Mouse (Mus musculus): ENCODE measurements around the gene Ugt1a6a. TPM values are rescaled to one million over a fixed set of nuclear protein-coding genes. Genes with fewer than 3 reads are reported as not detected.

The Ugt1a6a gene
- total and polyA plus RNA-seq, 3 experiments: not detected

GRCm38 (mm10) chr1:88238771-88239170 lies 104.2 kb downstream of the Ugt1a6a start:
- H3K27ac ChIP-seq (ENCODE audit: control insufficient read depth, low read depth, low read length): no peak overlapping the region
- no peak for TF ChIP-seq ZMIZ1 (IDR thresholded peaks at IDR 0.05; ENCODE audit: low read depth, low read length)
- no peak for TF ChIP-seq POLR2AphosphoS5 (IDR thresholded peaks at IDR 0.05; ENCODE audit: borderline replicate concordance, low read depth, low read length)
- TF ChIP-seq ZNF384 (IDR thresholded peaks at IDR 0.05; ENCODE audit: low read depth, low read length): no peak
- TF ChIP-seq ZC3H11A (IDR thresholded peaks at IDR 0.05; ENCODE audit: low read depth, low read length): no peak
- no peak for TF ChIP-seq E2F4 (IDR thresholded peaks at IDR 0.05; ENCODE audit: borderline replicate concordance, low read depth, low read length)
- H3K9me3 ChIP-seq (replicated peaks; ENCODE audit: insufficient read depth, low read length): no peaks in the 10 kb centered on the region
- no peaks in the 10 kb centered on the region for H3K27me3 ChIP-seq (ENCODE audit: control insufficient read depth in 1 of 2, insufficient read depth in 2 of 2, low read length in 2 of 2)
- no peak overlapping the region for H3K4me3 ChIP-seq (ENCODE audit: control insufficient read depth in 1 of 2, insufficient read depth in 1 of 2, low read depth in 2 of 2, low read length in 2 of 2)
- no peaks in the 10 kb centered on the region for H3K4me1 ChIP-seq (ENCODE audit: control insufficient read depth in 1 of 2, insufficient read depth in 2 of 2, low read length in 2 of 2)
- H3K9ac ChIP-seq (ENCODE audit: control insufficient read depth, low read depth, low read length, poor library complexity, severe bottlenecking): no peak overlapping the region
- H3K36me3 ChIP-seq (ENCODE audit: control insufficient read depth in 1 of 2, insufficient read depth in 2 of 2, low read length in 2 of 2): no peaks in the 10 kb centered on the region
- no peak for DNase-seq (ENCODE audit: low read depth, low spot score)
- no peaks in the 10 kb centered on the region for H3K79me2 ChIP-seq (ENCODE audit: control insufficient read depth, insufficient read depth, low read length, poor library complexity)

DNA sequence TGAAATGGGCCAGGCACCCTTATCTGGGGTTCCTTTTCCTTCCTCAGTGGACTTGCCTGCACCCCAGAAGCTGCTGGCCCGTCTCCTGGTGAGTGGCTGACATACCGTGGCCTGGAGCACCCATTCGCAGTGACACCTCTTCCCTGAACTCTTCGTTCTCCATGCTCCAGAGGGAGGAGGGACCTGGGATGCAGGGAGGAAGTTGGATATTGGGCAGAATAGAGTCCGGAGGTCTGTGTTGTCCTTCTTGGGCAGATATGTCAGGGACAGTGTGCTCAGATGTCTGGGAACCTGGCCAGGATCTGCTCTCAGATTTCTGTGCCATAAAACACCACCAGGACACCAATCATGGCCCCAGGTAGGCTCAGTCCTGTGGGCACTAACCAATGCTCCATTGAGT lies 105.5 kb downstream of the Ugt1a6a start:
- H3K9me3 ChIP-seq (replicated peaks; ENCODE audit: insufficient read depth, low read length): no peaks in the 10 kb centered on the region
- no peak for DNase-seq (ENCODE audit: low read depth, low spot score)
- no peaks in the 10 kb centered on the region for H3K27me3 ChIP-seq (ENCODE audit: control insufficient read depth in 1 of 2, insufficient read depth in 2 of 2, low read length in 2 of 2)
- no peaks in the 10 kb centered on the region for H3K4me1 ChIP-seq (ENCODE audit: control insufficient read depth in 1 of 2, insufficient read depth in 2 of 2, low read length in 2 of 2)
- no peaks in the 10 kb centered on the region for H3K79me2 ChIP-seq (ENCODE audit: control insufficient read depth, insufficient read depth, low read length, poor library complexity)
- H3K27ac ChIP-seq (ENCODE audit: control insufficient read depth, low read depth, low read length): no peak overlapping the region
- TF ChIP-seq KAT2A (conservative IDR thresholded peaks at IDR 0.05; ENCODE audit: low read depth, low read length): no peak
- TF ChIP-seq TBP (IDR thresholded peaks at IDR 0.05; ENCODE audit: low read depth, low read length): no peak
- no peak for TF ChIP-seq RCOR1 (IDR thresholded peaks at IDR 0.05; ENCODE audit: low read depth, low read length)
- no peak for TF ChIP-seq CHD2 (IDR thresholded peaks at IDR 0.05; ENCODE audit: low read length)
- no peak for TF ChIP-seq SMC3 (IDR thresholded peaks at IDR 0.05; ENCODE audit: low read depth, low read length)
- no peak for TF ChIP-seq TAL1 (IDR thresholded peaks at IDR 0.05; ENCODE audit: low read length)
- TF ChIP-seq UBTF (IDR thresholded peaks at IDR 0.05; ENCODE audit: borderline replicate concordance, insufficient read depth, low read depth, low read length): no peak
- no peak overlapping the region for H3K4me3 ChIP-seq (ENCODE audit: control insufficient read depth in 1 of 2, insufficient read depth in 1 of 2, low read depth in 2 of 2, low read length in 2 of 2)
- no peak overlapping the region for H3K9ac ChIP-seq (ENCODE audit: control insufficient read depth, low read depth, low read length, poor library complexity, severe bottlenecking)
- H3K36me3 ChIP-seq (ENCODE audit: control insufficient read depth in 1 of 2, insufficient read depth in 2 of 2, low read length in 2 of 2): no peaks in the 10 kb centered on the region

GRCm38 (mm10) chr1:88240579-88240978 lies 106.0 kb downstream of the Ugt1a6a start:
- Histone ChIP-seq H3K9me3 (replicated peaks; ENCODE audit: insufficient read depth, low read length) (no peaks in the 10 kb centered on the region), H3K36me3 (ENCODE audit: control insufficient read depth in 1 of 2, insufficient read depth in 2 of 2, low read length in 2 of 2) (no peaks in the 10 kb centered on the region), H3K4me1 (ENCODE audit: control insufficient read depth in 1 of 2, insufficient read depth in 2 of 2, low read length in 2 of 2) (no peaks in the 10 kb centered on the region), H3K79me2 (ENCODE audit: control insufficient read depth, insufficient read depth, low read length, poor library complexity) (no peaks in the 10 kb centered on the region), H3K27ac (ENCODE audit: control insufficient read depth, low read depth, low read length) (no peak overlapping the region), H3K9ac (ENCODE audit: control insufficient read depth, low read depth, low read length, poor library complexity, severe bottlenecking) (no peak overlapping the region), H3K27me3 (ENCODE audit: control insufficient read depth in 1 of 2, insufficient read depth in 2 of 2, low read length in 2 of 2) (no peaks in the 10 kb centered on the region), H3K4me3 (ENCODE audit: control insufficient read depth in 1 of 2, insufficient read depth in 1 of 2, low read depth in 2 of 2, low read length in 2 of 2) (no peak overlapping the region)
- DNase-seq (ENCODE audit: low read depth, low spot score): no peak
- TF ChIP-seq POLR2A (IDR thresholded peaks at IDR 0.05; ENCODE audit: control insufficient read depth in 1 of 2, insufficient read depth in 1 of 2, low read depth in 1 of 2, low read length in 2 of 2, poor library complexity in 1 of 2) (no peak), USF1 (IDR thresholded peaks at IDR 0.05; ENCODE audit: low read depth, low read length) (0 out of 2 replicates have a peak, but pooled peaks have one; percentile 27)
